Mouse (Mus musculus) urinary bladder, postnatal 36 days (tissue): Measurements from ENCODE around the gene Slc5a8.

Experiments
- DNase-seq, 2 experiments: peaks; one replicate each; pipeline ENCODE4 v3.0.0; 2022; ENCODE audit warnings: low spot score in 2 of 2, mixed read lengths in 1 of 2

Slc5a8 gene

GRCm38 (mm10) chr10:88885632-88886090 lies at the start of gene Slc5a8:
Gene Slc5a8 (plus strand): TSS chr10:88885992.
- no peak for DNase-seq

DNA sequence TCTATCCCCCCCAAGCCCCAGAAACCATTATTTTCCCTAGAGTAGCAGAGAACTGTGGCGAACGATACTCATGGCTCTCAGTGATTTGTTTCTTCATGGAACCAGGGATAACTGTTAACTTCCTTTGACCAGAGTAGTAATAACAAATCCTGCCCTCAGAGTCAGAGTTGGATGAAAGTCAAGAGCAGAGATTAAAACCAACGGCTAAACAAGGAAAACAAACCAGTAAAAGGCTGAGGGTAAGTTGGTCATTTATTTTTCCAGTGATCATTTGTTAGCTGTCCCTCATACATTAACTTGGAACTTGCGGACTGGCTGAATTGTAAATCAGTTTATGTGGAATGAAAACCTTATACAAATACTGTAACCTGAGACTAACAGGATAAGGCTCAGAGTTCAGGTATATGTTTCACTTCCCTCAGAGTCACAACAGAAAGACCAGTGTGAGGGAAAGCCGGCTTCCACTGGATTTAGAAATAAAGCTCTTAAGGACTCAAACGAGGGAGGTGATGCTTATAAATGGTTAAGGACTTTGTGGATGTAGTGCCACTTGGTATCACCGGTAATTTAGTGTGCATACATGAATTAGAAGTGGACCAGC lies 36.8 kb upstream of the Slc5a8 start:
- DNase-seq: no peak

GRCm38 (mm10) chr10:88849976-88850375 lies 35.8 kb upstream of the Slc5a8 start:
- no peak for DNase-seq

DNA sequence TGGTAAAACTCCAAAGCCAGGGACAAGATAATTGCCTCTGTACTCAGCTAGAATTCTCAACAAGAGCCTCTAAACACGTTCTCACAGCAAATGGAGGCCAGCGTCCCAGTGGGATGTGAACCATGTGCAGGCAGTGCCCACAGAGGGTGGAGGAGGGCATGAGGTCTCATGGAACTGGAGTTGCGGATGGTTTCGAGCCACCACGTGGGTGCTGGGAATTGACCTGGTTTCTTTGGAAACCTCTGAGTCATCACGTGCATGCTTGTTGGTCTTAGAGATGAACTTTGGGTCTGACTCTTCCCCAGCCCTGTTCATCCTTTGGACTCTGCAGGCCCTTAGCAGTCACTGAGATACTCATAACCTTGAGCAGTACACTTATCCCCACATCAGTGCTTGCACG lies 32.5 kb upstream of the Slc5a8 start:
- DNase-seq: no peak

- no peak for DNase-seq
Measured at GRCm38 (mm10) chr10:88860911-88861310, 24.9 kb upstream of the Slc5a8 start.

DNA sequence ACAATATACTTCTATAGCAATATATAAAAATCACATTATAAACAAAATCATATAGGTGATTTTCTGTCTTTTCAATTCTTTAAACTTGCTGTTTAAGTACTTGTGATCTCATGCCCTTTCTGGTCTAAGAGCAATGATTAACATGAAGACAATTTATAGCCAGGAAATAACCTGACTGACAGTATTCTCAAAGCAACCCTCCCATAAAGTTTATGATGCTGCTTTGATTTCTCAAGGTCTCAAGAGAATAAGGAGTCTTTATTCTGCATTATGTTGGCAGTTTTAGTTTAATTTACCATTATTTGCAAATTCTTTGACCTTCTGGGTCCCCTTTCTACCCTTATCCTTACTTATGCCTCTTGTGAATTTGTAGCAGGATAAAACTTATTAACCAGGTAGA lies 24.4 kb upstream of the Slc5a8 start:
- DNase-seq: no peak

- DNase-seq: no peak
Measured at GRCm38 (mm10) chr10:88862293-88862692, 23.5 kb upstream of the Slc5a8 start.

GRCm38 (mm10) chr10:88866017-88866416 lies 19.8 kb upstream of the Slc5a8 start:
- no peak for DNase-seq

DNA sequence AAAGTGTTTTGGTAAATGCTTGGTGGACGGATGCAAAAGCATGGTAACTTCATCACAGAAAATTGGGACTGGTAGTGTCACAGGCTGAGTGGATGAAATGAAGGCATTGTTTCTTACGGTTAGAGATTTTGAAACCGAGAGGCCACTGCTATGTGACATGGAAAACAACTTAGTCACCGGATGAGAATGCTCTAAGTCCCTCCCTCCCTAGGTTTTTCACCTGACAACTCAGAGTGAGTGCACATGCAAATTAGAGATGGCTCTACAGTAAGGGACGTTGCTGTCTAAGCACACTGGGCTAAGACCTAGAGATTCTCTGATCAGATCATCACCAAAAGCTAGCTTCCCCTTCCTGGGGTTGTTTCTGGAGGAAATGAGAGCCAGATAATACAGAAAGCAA lies 10.9 kb upstream of the Slc5a8 start:
- no peak for DNase-seq

DNA sequence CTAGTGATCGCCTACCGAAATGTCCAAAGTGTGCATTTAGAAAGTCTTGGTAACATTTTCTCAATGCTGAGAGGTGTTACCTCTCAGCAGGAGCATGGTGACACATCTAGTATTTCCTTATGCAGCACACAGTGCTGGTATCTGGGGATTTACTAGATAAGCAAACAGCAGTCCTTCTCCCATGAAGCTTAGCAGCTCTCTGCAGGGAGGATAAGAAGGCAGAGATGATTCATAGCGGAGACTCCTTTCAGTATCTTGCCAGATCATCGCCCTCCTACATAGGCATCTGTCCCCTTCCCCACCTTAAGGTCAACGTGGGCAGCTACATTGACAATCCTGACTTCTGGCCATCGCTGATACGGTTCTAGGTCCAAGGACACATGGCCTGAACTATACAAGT lies 8.4 kb upstream of the Slc5a8 start:
- DNase-seq: no peak

- DNase-seq: no peak
Measured at GRCm38 (mm10) chr10:88883721-88884120, 2.1 kb upstream of the Slc5a8 start.

- DNase-seq: no peak
Measured at GRCm38 (mm10) chr10:88884836-88885235, 956 bp upstream of the Slc5a8 start.

GRCm38 (mm10) chr10:88886114-88886513 lies 322 bp downstream of the Slc5a8 start:
- no peak for DNase-seq

GRCm38 (mm10) chr10:88888376-88888775 lies 2.6 kb downstream of the Slc5a8 start:
- DNase-seq: no peak

GRCm38 (mm10) chr10:88891410-88891809 lies 5.6 kb downstream of the Slc5a8 start:
- DNase-seq: no peak

DNA sequence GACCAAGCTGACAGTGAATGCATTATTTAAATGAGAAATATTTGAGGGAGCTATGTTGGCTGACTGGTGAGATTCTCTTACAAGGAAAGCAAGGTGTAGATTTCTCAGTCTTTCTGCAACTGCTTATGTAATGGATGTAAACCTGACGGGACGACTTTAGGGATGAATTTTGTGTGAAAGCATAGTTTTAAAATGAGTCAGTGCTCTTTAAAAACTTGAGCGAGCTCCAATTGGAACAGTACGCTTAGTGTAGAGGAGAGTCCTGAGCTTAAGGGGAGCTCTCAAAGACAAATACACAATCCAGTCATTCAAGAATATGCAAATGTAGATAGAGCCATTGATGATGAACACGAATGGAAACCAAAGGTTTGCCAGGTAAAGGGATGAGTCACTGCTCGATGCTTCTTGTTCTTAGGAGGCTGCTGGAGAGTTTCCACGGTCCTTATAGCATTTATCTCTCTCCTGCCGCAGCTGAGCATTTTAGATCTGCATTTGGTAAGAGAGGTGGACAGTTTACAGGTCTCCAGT lies 6.8 kb downstream of the Slc5a8 start:
- DNase-seq: no peak

DNA sequence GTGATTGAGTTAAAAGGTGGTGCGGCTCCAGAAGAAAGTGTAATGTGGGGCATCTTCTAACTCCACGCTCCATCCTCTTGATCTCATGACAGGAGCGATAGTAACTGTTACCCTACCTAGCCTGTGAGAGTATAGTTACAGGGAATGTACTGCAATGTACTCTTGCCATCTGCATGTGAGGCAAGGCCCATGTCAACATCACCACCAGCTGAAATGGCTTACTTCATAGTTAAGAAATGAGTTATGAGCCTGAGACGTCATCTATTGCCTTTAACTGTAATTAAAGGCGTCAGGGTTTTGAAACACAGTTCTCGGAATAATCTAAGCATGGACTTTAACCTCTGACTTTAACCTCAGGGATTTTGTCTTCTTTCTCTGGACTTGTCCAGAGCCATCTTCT lies 11.2 kb downstream of the Slc5a8 start:
- DNase-seq: no peak

GRCm38 (mm10) chr10:88949649-88950296 lies 64.0 kb downstream of the Slc5a8 start:
- DNase-seq: no peak

- no peak for DNase-seq
Measured at GRCm38 (mm10) chr10:88950297-88950653, 64.5 kb downstream of the Slc5a8 start.

- no peak for DNase-seq
Measured at GRCm38 (mm10) chr10:88960791-88961190, 75.0 kb downstream of the Slc5a8 start.

- no peak for DNase-seq
Measured at GRCm38 (mm10) chr10:88968586-88968985, 82.8 kb downstream of the Slc5a8 start.

DNA sequence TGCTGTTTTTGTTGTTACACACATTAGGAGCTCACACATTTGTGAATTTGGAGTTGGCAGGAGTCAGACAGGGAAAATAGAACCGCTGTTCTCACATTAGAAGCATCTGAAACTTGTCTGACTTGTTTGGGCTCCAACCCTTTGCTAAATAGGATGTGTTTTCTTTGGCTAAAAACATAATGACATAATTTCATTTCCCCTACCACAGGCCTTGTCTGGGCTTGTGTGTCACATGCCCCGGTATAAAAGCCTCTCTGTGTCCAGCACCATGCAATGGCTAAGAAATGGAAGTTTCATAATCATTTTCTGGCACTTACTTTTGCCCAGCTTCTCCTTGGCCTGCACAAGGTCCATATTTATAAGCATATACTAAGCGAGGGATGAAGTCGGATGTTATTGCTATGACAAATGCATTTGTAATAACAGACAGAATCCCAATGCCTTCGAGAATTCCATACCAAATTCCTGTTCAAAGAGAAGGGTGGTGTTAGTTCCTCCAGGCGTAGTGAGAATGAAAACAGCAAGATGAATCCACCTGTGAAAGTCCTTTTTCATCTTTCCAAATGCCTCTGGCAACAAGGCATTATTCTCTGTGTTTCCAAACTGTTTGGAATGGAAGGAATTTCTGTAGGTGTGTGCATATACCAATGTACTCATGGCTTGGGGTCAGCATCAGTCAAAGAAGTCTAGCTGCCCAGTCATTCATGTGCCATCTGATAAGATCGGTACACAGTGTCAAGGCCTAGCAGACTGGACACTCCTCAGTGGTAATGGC lies 85.3 kb downstream of the Slc5a8 start:
- DNase-seq: peak; percentile 9 to 23

GRCm38 (mm10) chr10:88978932-88979331 lies 93.1 kb downstream of the Slc5a8 start:
- no peak for DNase-seq
